Mouse (Mus musculus): ENCODE measurements around the gene Iqcn. TPM values are rescaled to one million over a fixed set of nuclear protein-coding genes. Genes with fewer than 3 reads are reported as not detected.

Gene Iqcn
- polyA plus RNA-seq, 1 experiment from 2014 or later, result 0.05 TPM

GRCm38 (mm10) chr8:70765838-70766570, 62.7 kb downstream of the Iqcn start:
- peak overlapping the region; percentile 86 for H3K4me2 ChIP-seq (ENCODE audit: low read depth, low read length)
- H3K4me3 ChIP-seq (ENCODE audit: low read length), result peak overlapping the region; percentile 56
- peaks cover 21% of the 10 kb centered on the region for H3K4me1 ChIP-seq (ENCODE audit: control insufficient read depth, insufficient read depth, low read length)
- H3K9me3 ChIP-seq (replicated peaks; ENCODE audit: control insufficient read depth, low read length), result no peaks in the 10 kb centered on the region
- 0 out of 2 replicates have a peak overlapping the region, but pooled peaks have one; percentile 44 for H3K27ac ChIP-seq (ENCODE audit: low read length)
- peaks cover 17% of the 10 kb centered on the region for H3K36me3 ChIP-seq (ENCODE audit: control insufficient read depth, insufficient read depth)
- H3K9ac ChIP-seq (ENCODE audit: low read length), result peak overlapping the region; percentile 70
- under 1% methylated on average over 34 of the region's 34 CpGs for WGBS
- no peaks in the 10 kb centered on the region for H3K27me3 ChIP-seq (ENCODE audit: control insufficient read depth, insufficient read depth, low read length)
- no peak for ATAC-seq (replicated peaks; ENCODE audit: extremely low read depth, insufficient read depth, low FRiP score)

DNA sequence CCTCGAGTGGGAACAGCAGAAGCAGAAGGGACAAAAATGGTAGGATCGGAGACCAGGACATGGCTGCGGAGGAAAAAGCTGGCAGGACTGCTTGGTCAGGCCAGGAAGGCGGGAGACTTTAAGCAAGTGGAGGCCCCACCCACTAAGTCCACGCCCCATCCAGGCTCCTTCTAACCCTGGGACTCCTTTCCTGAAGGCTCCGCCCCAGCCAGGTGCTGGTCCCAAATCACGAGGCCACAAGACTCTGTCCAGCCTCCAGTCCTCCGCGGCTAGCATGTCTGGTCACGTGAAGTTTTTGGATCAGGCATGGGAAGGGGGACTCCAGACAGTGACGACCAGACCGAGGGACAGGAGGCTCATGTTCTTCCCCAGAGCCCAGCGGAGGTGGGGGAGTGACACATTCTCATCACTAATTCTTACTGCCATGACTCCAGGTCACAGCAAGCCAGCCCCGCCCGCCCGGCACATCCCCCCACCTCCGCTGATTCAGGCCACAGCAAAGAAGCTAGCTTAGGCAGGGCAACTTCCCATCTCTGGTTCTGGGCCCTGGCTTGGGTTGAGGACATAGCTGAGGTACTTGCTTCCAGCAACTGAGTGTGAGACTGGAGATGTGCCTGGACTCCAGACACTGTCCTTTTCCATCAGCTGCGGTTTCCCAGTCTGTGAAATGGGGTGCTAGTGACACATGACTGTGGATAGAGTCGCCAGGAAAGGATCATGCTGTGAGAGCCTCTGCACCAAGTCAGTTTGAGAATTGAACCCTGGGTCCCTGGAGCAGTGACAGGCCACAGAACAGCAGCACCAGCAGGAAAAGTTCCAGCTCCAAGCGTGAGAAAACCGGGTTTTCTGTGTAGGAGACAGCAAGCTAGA, 63.5 kb downstream of the Iqcn start:
- ATAC-seq (replicated peaks; ENCODE audit: extremely low read depth, insufficient read depth, low FRiP score), result peak; percentile 26; the same call in 1 of the 2 replicates
- H3K9me3 ChIP-seq (replicated peaks; ENCODE audit: control insufficient read depth, low read length), result no peaks in the 10 kb centered on the region
- 0 out of 2 replicates have a peak overlapping the region, but pooled peaks have one; percentile 44 for H3K27ac ChIP-seq (ENCODE audit: low read length)
- H3K36me3 ChIP-seq (ENCODE audit: control insufficient read depth, insufficient read depth), result peaks cover 25% of the 10 kb centered on the region
- no peaks in the 10 kb centered on the region for H3K27me3 ChIP-seq (ENCODE audit: control insufficient read depth, insufficient read depth, low read length)
- peaks cover 18% of the 10 kb centered on the region for H3K4me1 ChIP-seq (ENCODE audit: control insufficient read depth, insufficient read depth, low read length)
- 12% methylated on average over 21 of the region's 21 CpGs for WGBS
- peak overlapping the region; percentile 70 for H3K9ac ChIP-seq (ENCODE audit: low read length)
- H3K4me2 ChIP-seq (ENCODE audit: low read depth, low read length), result peak overlapping the region; percentile 86
- H3K4me3 ChIP-seq (ENCODE audit: low read length), result peak overlapping the region; percentile 56

Other genes starting within 250 kb of the Iqcn start
- gene Klhl26, start 226.5 kb upstream of the Iqcn start, polyA plus RNA-seq (2015; fragmentation: Nextera tagmentation; extraction: Ambion mirVana), result 9.9 and 12.4 TPM in 2 replicates
- 0.13 and 0.41 TPM in 2 replicates for gene Tmem59l, start 216.1 kb upstream of the Iqcn start, polyA plus RNA-seq (2015; fragmentation: Nextera tagmentation; extraction: Ambion mirVana)
- 3.2 and 17.8 TPM in 2 replicates for gene Crlf1, start 210.3 kb upstream of the Iqcn start, polyA plus RNA-seq (2015; fragmentation: Nextera tagmentation; extraction: Ambion mirVana)
- gene Rex1bd, start 196.7 kb upstream of the Iqcn start, polyA plus RNA-seq (2015; fragmentation: Nextera tagmentation; extraction: Ambion mirVana), result 122 and 129 TPM in 2 replicates
- 691 and 770 TPM in 2 replicates for gene Uba52, start 192.7 kb upstream of the Iqcn start, polyA plus RNA-seq (2015; fragmentation: Nextera tagmentation; extraction: Ambion mirVana)
- gene Fkbp8, start 175.7 kb upstream of the Iqcn start, polyA plus RNA-seq (2015; fragmentation: Nextera tagmentation; extraction: Ambion mirVana), result 273 and 275 TPM in 2 replicates
- gene Kxd1, start 175.5 kb upstream of the Iqcn start, polyA plus RNA-seq (2015; fragmentation: Nextera tagmentation; extraction: Ambion mirVana), result 74.4 and 77.6 TPM in 2 replicates
- gene Ell, start 164.0 kb upstream of the Iqcn start, polyA plus RNA-seq (2015; fragmentation: Nextera tagmentation; extraction: Ambion mirVana), result 14.0 and 15.4 TPM in 2 replicates
- gene Isyna1, start 109.1 kb upstream of the Iqcn start, polyA plus RNA-seq (2015; fragmentation: Nextera tagmentation; extraction: Ambion mirVana), result 111 and 117 TPM in 2 replicates
- 68.4 and 69.5 TPM in 2 replicates for gene Ssbp4, start 94.6 kb upstream of the Iqcn start, polyA plus RNA-seq (2015; fragmentation: Nextera tagmentation; extraction: Ambion mirVana)
- 1.8 and 2.3 TPM in 2 replicates for gene Lrrc25, start 87.3 kb upstream of the Iqcn start, polyA plus RNA-seq (2015; fragmentation: Nextera tagmentation; extraction: Ambion mirVana)
- gene Gdf15, start 71.0 kb upstream of the Iqcn start, polyA plus RNA-seq (2015; fragmentation: Nextera tagmentation; extraction: Ambion mirVana), result 1.2 and 1.6 TPM in 2 replicates
- gene Pgpep1, start 43.1 kb upstream of the Iqcn start, polyA plus RNA-seq (2015; fragmentation: Nextera tagmentation; extraction: Ambion mirVana), result 35.5 and 36.7 TPM in 2 replicates
- 252 and 258 TPM in 2 replicates for gene Lsm4, start 30.2 kb upstream of the Iqcn start, polyA plus RNA-seq (2015; fragmentation: Nextera tagmentation; extraction: Ambion mirVana)
- 58.7 and 59.3 TPM in 2 replicates for gene Jund, start 4.5 kb upstream of the Iqcn start, polyA plus RNA-seq (2015; fragmentation: Nextera tagmentation; extraction: Ambion mirVana)
- gene Gm3336, start 15.1 kb downstream of the Iqcn start, polyA plus RNA-seq (2015; fragmentation: Nextera tagmentation; extraction: Ambion mirVana), result not detected in 2 replicates
- 0.38 and 0.55 TPM in 2 replicates for gene Pde4c, start 20.3 kb downstream of the Iqcn start, polyA plus RNA-seq (2015; fragmentation: Nextera tagmentation; extraction: Ambion mirVana)
- 29.1 and 30.0 TPM in 2 replicates for gene Rab3a, start 51.2 kb downstream of the Iqcn start, polyA plus RNA-seq (2015; fragmentation: Nextera tagmentation; extraction: Ambion mirVana)
- 44.0 and 50.5 TPM in 2 replicates for gene Mpv17l2, start 57.5 kb downstream of the Iqcn start, polyA plus RNA-seq (2015; fragmentation: Nextera tagmentation; extraction: Ambion mirVana)
- gene Pik3r2, start 73.3 kb downstream of the Iqcn start, polyA plus RNA-seq (2015; fragmentation: Nextera tagmentation; extraction: Ambion mirVana), result 42.1 and 43.3 TPM in 2 replicates
- gene Mast3, start 101.6 kb downstream of the Iqcn start, polyA plus RNA-seq (2015; fragmentation: Nextera tagmentation; extraction: Ambion mirVana), result 7.3 and 9.3 TPM in 2 replicates
- 0.77 and 1.6 TPM in 2 replicates for gene Il12rb1, start 105.0 kb downstream of the Iqcn start, polyA plus RNA-seq (2015; fragmentation: Nextera tagmentation; extraction: Ambion mirVana)
- gene Arrdc2, start 136.3 kb downstream of the Iqcn start, polyA plus RNA-seq (2015; fragmentation: Nextera tagmentation; extraction: Ambion mirVana), result 3.7 and 3.8 TPM in 2 replicates
- gene Kcnn1, start 159.8 kb downstream of the Iqcn start, polyA plus RNA-seq (2015; fragmentation: Nextera tagmentation; extraction: Ambion mirVana), result 4.1 and 4.2 TPM in 2 replicates
- 82.3 and 91.8 TPM in 2 replicates for gene Ccdc124, start 170.5 kb downstream of the Iqcn start, polyA plus RNA-seq (2015; fragmentation: Nextera tagmentation; extraction: Ambion mirVana)
- 0.31 and 0.43 TPM in 2 replicates for gene Slc5a5, start 189.3 kb downstream of the Iqcn start, polyA plus RNA-seq (2015; fragmentation: Nextera tagmentation; extraction: Ambion mirVana)
- gene Rpl18a, start 194.0 kb downstream of the Iqcn start, polyA plus RNA-seq (2015; fragmentation: Nextera tagmentation; extraction: Ambion mirVana), result 2,334 and 2,733 TPM in 2 replicates
- gene Map1s, start 202.5 kb downstream of the Iqcn start, polyA plus RNA-seq (2015; fragmentation: Nextera tagmentation; extraction: Ambion mirVana), result 36.9 and 38.1 TPM in 2 replicates